Mouse (Mus musculus) splenic B cell, adult 2 months (primary cell): ENCODE results near the gene Suox.
A peak's percentile ranks its signal among the peaks of the same experiment; 100 is the strongest.
"Not testable (repeated sequence)": the region's sequence is repeated elsewhere in the genome, so short reads cannot be mapped to it uniquely, and the experiment has no call there.

ENCODE experiments used
- DNase-seq: peaks from one replicate; pipeline ENCODE4 v3.0.0-alpha.2; 2011; ENCODE audit warnings: low read depth, low spot score
- H3K27me3 ChIP-seq: 2 replicates; pipeline ENCODE4 v1.6.1; 2012; ENCODE audit warnings: mild to moderate bottlenecking, low read length, moderate library complexity, mixed read lengths; ENCODE audit not compliant: control insufficient read depth, poor library complexity, insufficient read depth, severe bottlenecking
- H3K36me3 ChIP-seq: 2 replicates; pipeline ENCODE4 v1.6.1; 2012; ENCODE audit warnings: mild to moderate bottlenecking, low read length, moderate library complexity, mixed read lengths; ENCODE audit not compliant: control insufficient read depth, poor library complexity, insufficient read depth, severe bottlenecking

The Suox gene

GRCm38 (mm10) chr10:128646139-128647089 is 27.5 kb downstream of the Suox start:
- H3K27me3 ChIP-seq: no peaks in the 10 kb centered on the region
- no peaks in the 10 kb centered on the region for H3K36me3 ChIP-seq
- peak; percentile 13 for DNase-seq

- peak; percentile 36 for DNase-seq
- H3K27me3 ChIP-seq: no peaks in the 10 kb centered on the region
- H3K36me3 ChIP-seq: no peaks in the 10 kb centered on the region
Observed at GRCm38 (mm10) chr10:128645111-128646011, 28.5 kb downstream of the Suox start, which contains the start of gene Ikzf4. Gene Ikzf4 (minus strand): TSS chr10:128645991.

GRCm38 (mm10) chr10:128642749-128643148 is 31.1 kb downstream of the Suox start:
- H3K36me3 ChIP-seq: no peaks in the 10 kb centered on the region
- H3K27me3 ChIP-seq: no peaks in the 10 kb centered on the region
- DNase-seq: no peak

GRCm38 (mm10) chr10:128641871-128642270 is 32.0 kb downstream of the Suox start:
- H3K27me3 ChIP-seq: no peaks in the 10 kb centered on the region
- no peaks in the 10 kb centered on the region for H3K36me3 ChIP-seq
- DNase-seq: no peak

- DNase-seq: no peak
- H3K27me3 ChIP-seq: no peaks in the 10 kb centered on the region
- no peaks in the 10 kb centered on the region for H3K36me3 ChIP-seq
Observed at GRCm38 (mm10) chr10:128640891-128641290, 33.0 kb downstream of the Suox start.

GRCm38 (mm10) chr10:128639999-128640398 is 33.9 kb downstream of the Suox start:
- Histone ChIP-seq H3K36me3 (no peaks in the 10 kb centered on the region), H3K27me3 (no peaks in the 10 kb centered on the region)
- no peak for DNase-seq

- Histone ChIP-seq H3K27me3 (no peaks in the 10 kb centered on the region), H3K36me3 (no peaks in the 10 kb centered on the region)
- peak; percentile 39 for DNase-seq
Observed at GRCm38 (mm10) chr10:128637011-128637410, 36.9 kb downstream of the Suox start.

- Histone ChIP-seq H3K27me3 (no peaks in the 10 kb centered on the region), H3K36me3 (no peaks in the 10 kb centered on the region)
- peak; percentile 41 for DNase-seq
Observed at GRCm38 (mm10) chr10:128636561-128636960, 37.3 kb downstream of the Suox start.

GRCm38 (mm10) chr10:128635697-128636096 is 38.2 kb downstream of the Suox start:
- H3K36me3 ChIP-seq: no peaks in the 10 kb centered on the region
- H3K27me3 ChIP-seq: no peaks in the 10 kb centered on the region
- no peak for DNase-seq

- no peaks in the 10 kb centered on the region for H3K27me3 ChIP-seq
- no peak for DNase-seq
- H3K36me3 ChIP-seq: no peaks in the 10 kb centered on the region
Observed at GRCm38 (mm10) chr10:128631571-128631970, 42.3 kb downstream of the Suox start.

- not testable (repeated sequence) for DNase-seq, H3K27me3 ChIP-seq, H3K36me3 ChIP-seq
Observed at GRCm38 (mm10) chr10:128630306-128630705, 43.6 kb downstream of the Suox start.

GRCm38 (mm10) chr10:128629746-128630145 is 44.1 kb downstream of the Suox start:
- DNase-seq: no peak
- no peaks in the 10 kb centered on the region for H3K36me3 ChIP-seq
- H3K27me3 ChIP-seq: no peaks in the 10 kb centered on the region

GRCm38 (mm10) chr10:128627398-128628317 is 46.2 kb downstream of the Suox start:
- DNase-seq: peak; percentile 15
- peaks cover 5% of the 10 kb centered on the region; the same call in 1 of the 2 replicates for H3K36me3 ChIP-seq
- no peaks in the 10 kb centered on the region for H3K27me3 ChIP-seq
